Mouse (Mus musculus): ENCODE data around the gene E130308A19Rik.

The E130308A19Rik gene

GRCm38 (mm10) chr4:59625998-59626910 is at the start of gene E130308A19Rik:
TSS of gene E130308A19Rik (plus strand) at chr4:59626211.
- peak; percentile 86 to 94 for DNase-seq (ENCODE audit: inconsistent age in 2 of 2, low spot score in 1 of 2)

GRCm38 (mm10) chr4:59580495-59581281 is 45.3 kb upstream of the E130308A19Rik start:
- peak; percentile 65 to 82 for DNase-seq (ENCODE audit: inconsistent age in 2 of 2, low spot score in 1 of 2)

- peak; percentile 99 to 100 for DNase-seq (ENCODE audit: inconsistent age in 2 of 2, low spot score in 1 of 2)
Observed at GRCm38 (mm10) chr4:59581314-59582185, 44.5 kb upstream of the E130308A19Rik start, which contains the start of gene Hsdl2. TSS of gene Hsdl2 (plus strand) at chr4:59581563.

GRCm38 (mm10) chr4:59582186-59582585 is 43.8 kb upstream of the E130308A19Rik start:
- peak in 1 of 2 experiments; percentile 62 for DNase-seq (ENCODE audit: inconsistent age in 2 of 2, low spot score in 1 of 2)

GRCm38 (mm10) chr4:59585097-59585496 is 40.9 kb upstream of the E130308A19Rik start:
- DNase-seq (ENCODE audit: inconsistent age in 2 of 2, low spot score in 1 of 2): peak; percentile 45 to 74

GRCm38 (mm10) chr4:59587215-59587871 is 38.7 kb upstream of the E130308A19Rik start:
- DNase-seq (ENCODE audit: inconsistent age in 2 of 2, low spot score in 1 of 2): no peak

GRCm38 (mm10) chr4:59587872-59588226 is 38.2 kb upstream of the E130308A19Rik start:
- no peak for DNase-seq (ENCODE audit: inconsistent age in 2 of 2, low spot score in 1 of 2)

- no peak for DNase-seq (ENCODE audit: inconsistent age in 2 of 2, low spot score in 1 of 2)
Observed at GRCm38 (mm10) chr4:59594614-59595013, 31.4 kb upstream of the E130308A19Rik start.

- DNase-seq (ENCODE audit: inconsistent age in 2 of 2, low spot score in 1 of 2): no peak
Observed at GRCm38 (mm10) chr4:59596556-59596955, 29.5 kb upstream of the E130308A19Rik start.

GRCm38 (mm10) chr4:59602704-59603103 is 23.3 kb upstream of the E130308A19Rik start:
- DNase-seq (ENCODE audit: inconsistent age in 2 of 2, low spot score in 1 of 2): no peak

- DNase-seq (ENCODE audit: inconsistent age in 2 of 2, low spot score in 1 of 2): no peak
Observed at GRCm38 (mm10) chr4:59604892-59605291, 21.1 kb upstream of the E130308A19Rik start.

- DNase-seq (ENCODE audit: inconsistent age in 2 of 2, low spot score in 1 of 2): no peak
Observed at GRCm38 (mm10) chr4:59605501-59605900, 20.5 kb upstream of the E130308A19Rik start.

GRCm38 (mm10) chr4:59610411-59610810 is 15.6 kb upstream of the E130308A19Rik start:
- no peak for DNase-seq (ENCODE audit: inconsistent age in 2 of 2, low spot score in 1 of 2)

GRCm38 (mm10) chr4:59614986-59615385 is 11.0 kb upstream of the E130308A19Rik start:
- peak; percentile 16 to 80 for DNase-seq (ENCODE audit: inconsistent age in 2 of 2, low spot score in 1 of 2)

- DNase-seq (ENCODE audit: inconsistent age in 2 of 2, low spot score in 1 of 2): no peak
Observed at GRCm38 (mm10) chr4:59619611-59620245, 6.3 kb upstream of the E130308A19Rik start.

GRCm38 (mm10) chr4:59625676-59625997 is 374 bp upstream of the E130308A19Rik start:
- no peak for DNase-seq (ENCODE audit: inconsistent age in 2 of 2, low spot score in 1 of 2)

- peak in 1 of 2 experiments; percentile 42 for DNase-seq (ENCODE audit: inconsistent age in 2 of 2, low spot score in 1 of 2)
Observed at GRCm38 (mm10) chr4:59628255-59628654, 2.2 kb downstream of the E130308A19Rik start.

- DNase-seq (ENCODE audit: inconsistent age in 2 of 2, low spot score in 1 of 2): peak in 1 of 2 experiments; percentile 41
Observed at GRCm38 (mm10) chr4:59629076-59629874, 3.3 kb downstream of the E130308A19Rik start.

GRCm38 (mm10) chr4:59630122-59630521 is 4.1 kb downstream of the E130308A19Rik start:
- DNase-seq (ENCODE audit: inconsistent age in 2 of 2, low spot score in 1 of 2): peak in 1 of 2 experiments; percentile 59

All from adrenal gland, adult (tissue).